Mouse (Mus musculus): ENCODE data around the gene Zfp775. TPM values are rescaled to one million over a fixed set of nuclear protein-coding genes. Genes with fewer than 3 reads are reported as not detected.

The Zfp775 gene
- 1.2 and 1.5 TPM in 2 replicates for polyA plus RNA-seq (2012; ENCODE audit: low replicate concordance)

DNA sequence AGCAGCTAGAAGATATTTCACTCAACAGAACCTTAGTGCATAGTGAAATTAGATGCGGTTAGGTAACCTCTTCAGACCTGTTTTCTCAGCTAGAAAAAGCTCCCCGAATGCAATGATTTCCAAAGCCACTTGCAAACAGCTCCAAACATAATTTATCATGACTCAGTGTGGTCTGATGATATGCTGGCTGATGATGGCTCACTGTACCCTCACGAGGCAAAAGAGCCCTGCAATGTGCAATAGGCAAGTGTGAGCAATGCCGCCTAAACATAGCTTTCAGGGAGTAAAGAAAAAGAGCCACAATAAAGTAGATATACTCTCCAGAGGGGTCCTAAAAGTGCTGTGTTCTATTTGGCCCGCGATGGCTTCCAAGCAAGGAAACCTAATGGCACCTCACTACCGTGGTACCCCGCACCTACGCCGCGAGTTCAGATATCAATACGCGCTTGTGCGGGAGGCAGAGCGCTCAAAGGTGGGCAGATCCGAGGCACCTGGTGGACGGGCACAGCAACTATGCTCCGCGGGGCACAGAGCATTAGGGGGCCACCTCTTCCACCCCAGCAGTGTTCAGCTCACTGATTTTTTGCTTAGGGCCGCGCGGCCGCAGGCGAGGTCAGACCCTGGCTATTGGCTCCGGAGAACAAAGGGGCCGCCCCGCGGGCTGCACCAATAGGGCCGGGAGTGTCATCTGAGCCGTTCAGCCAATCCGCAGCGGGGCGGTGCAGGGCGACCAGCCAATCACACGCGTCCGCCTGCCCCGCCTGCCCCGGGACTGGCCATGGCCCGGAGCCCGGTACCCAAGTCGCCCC, at the start of gene Zfp775:
TSS of gene Zfp775 (plus strand) at position 793 of the 809 bp plus-strand sequence.

DNA sequence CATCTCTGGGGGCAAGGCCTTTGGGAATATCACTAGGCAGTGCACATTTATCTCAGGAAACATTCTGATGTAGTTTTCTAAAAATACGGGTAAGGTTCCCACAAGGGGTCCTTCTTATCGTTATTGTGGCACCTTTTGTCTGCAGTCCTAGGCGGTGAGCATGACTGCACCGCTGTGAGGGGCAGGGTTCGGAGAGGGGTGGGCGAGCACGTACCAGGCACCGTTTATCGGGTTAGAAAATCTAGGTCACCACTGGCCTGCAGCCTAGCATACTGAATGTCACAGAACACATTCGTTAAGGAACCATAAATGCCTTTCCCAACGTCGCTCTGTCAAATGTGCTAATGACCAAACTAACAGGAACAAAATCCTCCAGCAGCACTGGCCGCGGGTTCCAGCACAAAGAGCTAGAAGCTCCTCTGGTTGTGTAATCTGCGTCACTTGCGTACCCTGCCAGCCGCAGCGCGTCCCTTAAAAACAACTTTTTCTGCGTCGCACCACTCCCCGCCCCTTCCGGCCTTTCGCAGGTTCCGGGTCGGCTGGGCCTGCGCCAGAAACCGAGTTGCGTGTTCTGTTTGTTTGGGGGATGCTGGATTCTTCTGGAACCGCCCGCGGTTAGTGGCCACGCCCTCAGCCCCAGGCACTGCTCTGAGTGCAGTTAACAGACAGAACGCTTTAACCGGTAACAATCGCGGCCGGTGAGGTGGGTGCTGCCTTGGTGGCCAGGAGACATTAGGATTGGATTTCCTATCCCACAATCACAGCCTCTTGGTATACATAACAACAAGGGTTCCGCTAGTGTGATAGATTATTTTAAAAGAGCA, 47.4 kb upstream of the Zfp775 start, which contains the start of gene Lrrc61:
TSS of gene Lrrc61 (plus strand) at position 517 of the 824 bp plus-strand sequence.

GRCm38 (mm10) chr6:48572572-48573061, 29.2 kb upstream of the Zfp775 start, which contains the start of gene Rarres2:
TSS of gene Rarres2 (minus strand) at chr6:48572789.

GRCm38 (mm10) chr6:48589194-48589750, 12.6 kb upstream of the Zfp775 start, which contains the start of gene Gm45021:
TSS of gene Gm45021 (plus strand) at chr6:48589610.

GRCm38 (mm10) chr6:48593158-48594042, 8.5 kb upstream of the Zfp775 start, which contains the start of the genes Repin1 and Gm44965:
TSS of gene Repin1 (plus strand) at chr6:48593883.
TSS of gene Gm44965 (plus strand) at chr6:48593941.

GRCm38 (mm10) chr6:48626464-48626863, 24.6 kb downstream of the Zfp775 start, which contains the start of gene AI854703:
TSS of gene AI854703 (plus strand) at chr6:48626764.

DNA sequence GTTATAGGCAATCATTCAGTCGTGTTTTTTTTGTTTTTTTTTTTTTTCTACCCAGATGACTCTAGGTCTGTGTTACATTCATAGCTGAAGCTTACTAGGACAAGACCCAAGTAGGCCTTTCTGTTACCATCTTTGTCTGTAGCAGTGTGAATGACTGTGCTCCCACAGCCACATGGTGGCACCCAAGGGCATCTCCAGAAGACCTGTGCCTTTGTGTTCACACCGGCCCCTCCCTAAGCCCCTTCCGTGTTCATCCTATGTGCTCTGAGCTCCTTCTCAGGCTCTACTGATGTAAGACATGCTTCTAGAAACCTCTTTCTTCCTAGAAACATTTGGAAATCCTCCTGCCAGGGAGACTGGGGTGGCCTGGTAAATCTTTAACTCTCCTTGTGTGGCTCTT, 45.1 kb downstream of the Zfp775 start, which contains the start of gene Gimap8:
TSS of gene Gimap8 (plus strand) at position 240 of the 400 bp plus-strand sequence.

Other genes with a start within 250 kb of the Zfp775 start
- gene Krba1, start 206.5 kb upstream of the Zfp775 start, polyA plus RNA-seq (2012; ENCODE audit: low replicate concordance), result 4.3 and 9.1 TPM in 2 replicates
- gene Zfp467, start 156.2 kb upstream of the Zfp775 start, polyA plus RNA-seq (2012; ENCODE audit: low replicate concordance), result 5.6 and 7.6 TPM in 2 replicates
- 0.26 and 0.44 TPM in 2 replicates for gene Sspo, start 153.8 kb upstream of the Zfp775 start, polyA plus RNA-seq (2012; ENCODE audit: low replicate concordance)
- gene Atp6v0e2, start 64.4 kb upstream of the Zfp775 start, polyA plus RNA-seq (2012; ENCODE audit: low replicate concordance), result 0.25 and 3.8 TPM in 2 replicates
- gene Lrrc61, start 47.3 kb upstream of the Zfp775 start, polyA plus RNA-seq (2012; ENCODE audit: low replicate concordance), result 9.1 and 11.2 TPM in 2 replicates
- gene Rarres2, start 29.3 kb upstream of the Zfp775 start, polyA plus RNA-seq (2012; ENCODE audit: low replicate concordance), result 1.4 TPM in 1 of 2 replicates, not detected in the other
- not detected in 2 replicates for gene Gm45021, start 12.5 kb upstream of the Zfp775 start, polyA plus RNA-seq (2012; ENCODE audit: low replicate concordance)
- 10.0 TPM in 2 replicates for gene Repin1, start 8.2 kb upstream of the Zfp775 start, polyA plus RNA-seq (2012; ENCODE audit: low replicate concordance)
- gene Gm44965, start 8.1 kb upstream of the Zfp775 start, polyA plus RNA-seq (2012; ENCODE audit: low replicate concordance), result 1.0 TPM in 1 of 2 replicates, not detected in the other
- gene AI854703, start 24.7 kb downstream of the Zfp775 start, polyA plus RNA-seq (2012; ENCODE audit: low replicate concordance), result 0.20 and 0.59 TPM in 2 replicates
- 3.2 and 4.2 TPM in 2 replicates for gene Gimap8, start 45.2 kb downstream of the Zfp775 start, polyA plus RNA-seq (2012; ENCODE audit: low replicate concordance)
- 0.52 TPM in 1 of 2 replicates, not detected in the other for gene Gimap9, start 74.1 kb downstream of the Zfp775 start, polyA plus RNA-seq (2012; ENCODE audit: low replicate concordance)
- 1.3 and 5.0 TPM in 2 replicates for gene Gimap4, start 82.5 kb downstream of the Zfp775 start, polyA plus RNA-seq (2012; ENCODE audit: low replicate concordance)
- 4.5 and 8.3 TPM in 2 replicates for gene Gimap6, start 106.2 kb downstream of the Zfp775 start, polyA plus RNA-seq (2012; ENCODE audit: low replicate concordance)
- gene Gm28053, start 116.5 kb downstream of the Zfp775 start, polyA plus RNA-seq (2012; ENCODE audit: low replicate concordance), result not detected in 2 replicates
- gene Gimap7, start 116.6 kb downstream of the Zfp775 start, polyA plus RNA-seq (2012; ENCODE audit: low replicate concordance), result 0.37 and 2.0 TPM in 2 replicates
- gene Gimap1, start 137.0 kb downstream of the Zfp775 start, polyA plus RNA-seq (2012; ENCODE audit: low replicate concordance), result 14.6 and 21.6 TPM in 2 replicates
- 4.7 and 19.6 TPM in 2 replicates for gene Gimap5, start 144.1 kb downstream of the Zfp775 start, polyA plus RNA-seq (2012; ENCODE audit: low replicate concordance)
- 24.2 and 84.0 TPM in 2 replicates for gene Gimap3, start 168.8 kb downstream of the Zfp775 start, polyA plus RNA-seq (2012; ENCODE audit: low replicate concordance)
- gene Tmem176a, start 238.9 kb downstream of the Zfp775 start, polyA plus RNA-seq (2012; ENCODE audit: low replicate concordance), result 6.4 and 44.5 TPM in 2 replicates
- gene Tmem176b, start 239.4 kb downstream of the Zfp775 start, polyA plus RNA-seq (2012; ENCODE audit: low replicate concordance), result 2.3 and 12.0 TPM in 2 replicates